Mouse (Mus musculus) liver, adult (tissue): ENCODE data around the gene Aamp.

Source experiments
- GATA4 ChIP-seq: IDR thresholded peaks from 2 replicates; pipeline ENCODE4 v1.6.1; 2014; ENCODE audit warnings: mild to moderate bottlenecking, low read length; ENCODE audit not compliant: insufficient replicate concordance

The Aamp gene

DNA sequence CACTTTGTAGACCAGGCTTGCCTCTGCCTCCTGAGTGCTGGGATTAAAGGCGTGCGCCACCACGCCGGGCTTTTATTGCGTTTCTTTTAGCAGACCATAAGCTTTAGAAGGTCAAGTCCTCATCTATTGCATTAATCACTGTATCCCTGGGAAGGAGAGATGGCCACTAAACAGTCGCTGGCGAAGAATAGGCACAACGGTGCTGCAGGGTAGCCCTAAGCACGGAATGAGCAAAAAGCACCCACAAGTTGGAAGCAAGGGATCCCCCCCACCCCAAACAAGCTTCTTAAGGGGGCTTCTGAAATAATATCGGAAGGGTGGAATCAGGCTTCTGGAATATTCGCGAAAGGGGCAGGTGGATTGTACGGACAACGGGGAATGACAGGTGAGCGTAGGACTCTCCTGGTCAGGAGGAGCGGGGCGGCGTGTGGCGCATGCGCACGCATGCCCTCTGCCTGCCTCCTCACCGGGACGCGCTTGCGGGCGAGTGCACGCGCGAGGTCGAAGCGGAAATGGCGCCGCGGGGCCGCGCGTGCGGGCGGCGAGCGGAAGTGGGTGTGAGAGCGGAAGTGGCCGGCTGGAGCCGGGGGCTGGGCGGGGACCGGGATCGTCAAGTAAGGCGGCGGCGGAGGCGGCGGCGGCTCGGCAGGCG, 48.5 kb downstream of the Aamp start, which contains the start of gene Arpc2:
Arpc2 (plus strand) TSS at position 147 of the 652 bp plus-strand sequence.
- TF ChIP-seq GATA4, result peak; percentile 33; the same call in 1 of the 2 replicates

DNA sequence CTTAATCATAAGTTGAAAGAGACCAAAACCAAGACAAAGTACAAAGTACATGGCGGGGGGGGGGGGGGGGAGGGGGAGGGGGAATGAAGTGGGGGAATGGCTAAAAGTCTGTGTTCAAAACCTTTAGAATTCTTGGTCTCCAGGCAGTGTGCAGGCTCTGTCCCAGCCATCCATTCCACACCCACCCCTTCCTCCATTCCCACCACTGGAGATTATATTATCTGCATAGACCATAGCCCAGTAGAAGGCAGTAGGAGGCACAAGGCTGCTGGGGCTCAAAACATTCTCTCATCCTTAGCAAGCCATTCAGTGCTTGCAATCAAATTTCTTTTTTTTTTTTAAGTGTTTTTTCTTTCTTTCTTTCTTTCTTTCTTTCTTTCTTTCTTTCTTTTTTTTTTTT, 53.5 kb downstream of the Aamp start:
- no peak for TF ChIP-seq GATA4

DNA sequence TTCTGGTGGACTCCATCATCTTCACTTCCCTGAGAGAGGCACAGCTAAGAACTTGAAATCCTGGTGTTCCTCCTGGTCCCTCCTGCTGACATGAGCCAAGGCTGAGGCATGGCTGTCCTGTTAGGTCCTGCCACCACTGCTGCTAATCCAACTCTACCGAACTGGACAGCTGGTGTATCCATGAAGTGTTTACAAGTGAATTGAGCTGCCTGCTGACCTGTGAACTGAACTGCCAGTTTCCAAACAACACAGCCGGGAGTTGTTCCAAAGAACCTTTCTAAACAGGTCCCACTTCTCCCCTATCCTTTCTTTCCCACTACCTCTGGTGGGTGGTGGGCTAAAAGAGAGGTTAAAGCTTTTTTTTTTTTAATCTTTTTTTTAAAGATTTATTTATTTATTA, 54.6 kb downstream of the Aamp start:
- TF ChIP-seq GATA4, result no peak
